Mouse (Mus musculus): ENCODE measurements around the gene Psmd3.

DNA sequence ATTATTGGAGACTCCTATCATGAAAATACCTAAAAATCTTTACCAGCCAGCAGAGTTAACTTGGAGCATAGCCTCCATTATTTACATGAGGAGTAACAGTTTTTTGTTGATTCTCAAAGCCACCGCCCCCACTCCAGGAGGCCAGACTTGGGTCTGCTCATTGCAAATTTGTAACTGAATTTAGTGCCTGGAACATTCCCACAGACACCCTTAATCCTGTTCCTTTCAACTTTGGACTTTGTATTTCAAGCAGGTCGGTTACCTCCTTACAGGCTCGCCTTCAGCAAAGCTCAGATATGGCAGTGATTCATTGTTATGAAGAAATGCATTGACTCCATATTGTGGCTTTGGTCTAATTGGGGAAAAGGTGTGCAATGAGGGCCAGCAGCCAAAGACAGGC, 37.6 kb upstream of the Psmd3 start:
- TF ChIP-seq CTCF (IDR thresholded peaks at IDR 0.05; ENCODE audit: control insufficient read depth, insufficient read depth, low read length) (no peak), POLR2A (IDR thresholded peaks at IDR 0.05; ENCODE audit: borderline replicate concordance, control insufficient read depth, low read depth, low read length) (no peak)

Measured in bone marrow, adult 2 months (tissue).